Mouse (Mus musculus): Measurements from ENCODE around the gene Nhsl1. TPM values are rescaled to one million over a fixed set of nuclear protein-coding genes. Genes with fewer than 3 reads are reported as not detected.

The Nhsl1 gene
- total RNA-seq, 2 experiments from 2014 or later: under 0.01 TPM; not detected in 1

DNA sequence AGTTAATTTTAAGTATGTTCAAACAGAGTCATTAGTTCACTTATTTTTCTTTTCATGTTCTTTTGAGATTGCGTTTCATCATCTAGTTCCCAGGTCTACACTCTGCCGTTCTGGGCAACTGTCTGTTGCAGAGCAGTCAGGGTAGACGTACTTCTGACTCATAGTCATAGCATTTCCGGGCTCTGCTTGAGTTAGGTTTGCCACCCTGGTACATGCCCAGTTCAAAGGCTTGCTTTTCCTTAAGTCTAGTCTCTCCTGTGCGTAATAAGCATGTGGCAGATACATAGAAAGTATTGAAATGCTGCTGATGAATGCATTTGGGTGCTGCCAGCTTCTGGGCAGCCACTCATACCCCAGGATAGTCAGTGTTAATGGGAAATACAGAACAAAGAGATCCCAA, 152.9 kb downstream of the Nhsl1 start:
- no peak for ATAC-seq (replicated peaks; ENCODE audit: low FRiP score, poor library complexity, severe bottlenecking)

DNA sequence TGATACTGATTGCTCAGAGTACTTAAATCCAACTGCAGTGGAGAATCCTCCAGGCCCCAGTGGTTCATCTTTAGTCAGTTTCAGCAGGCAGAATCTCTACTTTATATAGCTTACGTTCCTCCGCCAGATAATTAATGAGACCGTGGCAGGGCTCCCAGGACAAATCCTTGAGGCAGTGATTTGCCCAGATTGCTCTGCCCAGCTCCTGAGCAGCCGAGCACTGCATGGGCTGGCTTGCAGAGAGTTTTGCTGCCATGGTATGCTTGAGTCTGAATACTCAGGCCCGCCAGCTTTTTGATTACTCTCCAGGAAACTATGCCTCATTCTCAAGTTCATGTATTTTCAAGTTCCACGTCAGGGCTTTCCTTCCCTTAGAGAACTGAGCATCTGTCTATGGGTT, 156.3 kb downstream of the Nhsl1 start:
- no peak for ATAC-seq (replicated peaks; ENCODE audit: low FRiP score, poor library complexity, severe bottlenecking)

GRCm38 (mm10) chr10:18478294-18478693, 159.5 kb downstream of the Nhsl1 start:
- no peak for ATAC-seq (replicated peaks; ENCODE audit: low FRiP score, poor library complexity, severe bottlenecking)

DNA sequence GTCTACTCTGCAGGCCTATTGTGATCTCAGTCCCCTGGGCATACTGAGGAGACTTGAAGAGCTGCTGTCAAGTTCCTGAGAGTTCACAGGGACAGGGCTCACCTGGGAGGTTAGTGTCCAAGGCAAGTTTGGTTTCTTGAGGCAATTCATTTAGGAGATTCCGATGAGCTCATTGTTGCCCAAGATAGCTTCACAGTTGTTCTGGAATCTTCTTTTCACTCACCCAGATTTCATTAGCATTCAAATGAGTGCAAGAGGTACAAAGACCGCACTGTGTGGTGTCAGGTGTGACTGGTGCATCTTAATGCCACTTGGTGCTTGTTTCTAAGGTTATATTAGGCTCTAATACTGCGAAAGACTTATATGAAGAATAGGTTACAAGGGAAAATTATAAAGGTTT, 160.5 kb downstream of the Nhsl1 start:
- no peak for ATAC-seq (replicated peaks; ENCODE audit: low FRiP score, poor library complexity, severe bottlenecking)

- no peak for ATAC-seq (replicated peaks; ENCODE audit: low FRiP score, poor library complexity, severe bottlenecking)
Measured at GRCm38 (mm10) chr10:18480836-18481235, 162.1 kb downstream of the Nhsl1 start.

- no peak for ATAC-seq (replicated peaks; ENCODE audit: low FRiP score, poor library complexity, severe bottlenecking)
Measured at GRCm38 (mm10) chr10:18482558-18483141, 163.9 kb downstream of the Nhsl1 start.

DNA sequence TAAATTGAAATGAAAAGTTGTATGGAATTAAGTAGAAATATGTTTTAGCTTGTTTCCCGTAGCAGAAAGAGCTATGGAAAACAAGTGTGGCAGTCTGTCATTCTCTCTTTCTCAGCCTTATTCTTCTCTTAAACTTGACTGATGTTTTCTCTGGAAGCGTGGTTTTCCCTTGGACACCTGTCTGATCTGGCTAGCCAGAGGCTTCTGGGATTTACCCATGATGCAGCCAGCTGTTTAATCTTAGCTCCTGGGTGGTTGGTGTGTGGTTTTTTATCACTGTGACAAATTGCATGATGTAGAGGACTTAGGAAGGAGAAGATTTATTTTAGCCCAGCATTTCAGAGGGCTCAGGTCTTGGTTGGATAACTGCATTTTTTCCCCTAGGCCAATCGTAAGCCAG, 164.9 kb downstream of the Nhsl1 start:
- ATAC-seq (replicated peaks; ENCODE audit: low FRiP score, poor library complexity, severe bottlenecking): no peak

GRCm38 (mm10) chr10:18484731-18485130, 165.9 kb downstream of the Nhsl1 start:
- no peak for ATAC-seq (replicated peaks; ENCODE audit: low FRiP score, poor library complexity, severe bottlenecking)

GRCm38 (mm10) chr10:18488239-18488803, 169.5 kb downstream of the Nhsl1 start:
- no peak for ATAC-seq (replicated peaks; ENCODE audit: low FRiP score, poor library complexity, severe bottlenecking)

DNA sequence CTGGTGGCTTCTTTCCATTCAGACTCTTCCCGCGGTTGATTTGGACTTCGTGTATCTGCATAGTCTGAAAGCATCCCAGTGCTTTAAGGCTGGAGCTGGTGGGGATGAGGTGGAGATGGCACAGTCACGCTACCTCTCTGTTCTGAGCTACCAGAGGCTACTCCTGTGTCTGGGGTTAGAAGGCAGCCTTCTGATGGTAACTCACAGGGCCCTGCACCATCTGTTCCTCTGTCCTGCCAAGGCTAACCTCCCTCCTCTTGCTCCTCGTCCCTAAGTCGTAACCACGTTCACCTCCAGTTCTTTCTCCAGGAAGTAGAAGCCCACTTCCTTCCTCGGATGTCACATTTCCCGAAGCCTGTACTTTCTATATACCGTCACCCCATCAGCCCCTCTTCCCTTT, 171.2 kb downstream of the Nhsl1 start:
- ATAC-seq (replicated peaks; ENCODE audit: low FRiP score, poor library complexity, severe bottlenecking): no peak

GRCm38 (mm10) chr10:18491952-18492351, 173.2 kb downstream of the Nhsl1 start:
- ATAC-seq (replicated peaks; ENCODE audit: low FRiP score, poor library complexity, severe bottlenecking): no peak

GRCm38 (mm10) chr10:18493010-18493894, 174.5 kb downstream of the Nhsl1 start:
- ATAC-seq (replicated peaks; ENCODE audit: low FRiP score, poor library complexity, severe bottlenecking): no peak

DNA sequence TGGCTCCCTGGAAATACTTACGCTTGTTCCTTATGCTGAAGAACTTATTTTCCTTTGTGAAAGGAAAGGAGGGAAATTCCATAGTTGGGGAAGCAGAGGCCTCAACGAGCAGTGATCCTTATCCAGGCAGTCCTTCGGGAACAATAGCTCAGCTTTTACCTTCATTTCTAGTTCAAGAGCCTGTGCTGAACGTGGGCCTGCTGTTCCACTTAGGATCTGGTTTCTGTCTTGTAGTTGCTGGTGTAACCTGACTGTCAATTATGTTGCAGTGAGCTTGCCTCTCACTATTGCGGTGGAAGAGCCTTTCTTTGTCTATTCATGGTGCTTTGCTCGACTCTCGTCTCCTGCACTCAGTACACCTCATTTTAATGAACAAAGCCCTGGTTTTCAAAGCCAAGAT, 175.5 kb downstream of the Nhsl1 start:
- no peak for ATAC-seq (replicated peaks; ENCODE audit: low FRiP score, poor library complexity, severe bottlenecking)

DNA sequence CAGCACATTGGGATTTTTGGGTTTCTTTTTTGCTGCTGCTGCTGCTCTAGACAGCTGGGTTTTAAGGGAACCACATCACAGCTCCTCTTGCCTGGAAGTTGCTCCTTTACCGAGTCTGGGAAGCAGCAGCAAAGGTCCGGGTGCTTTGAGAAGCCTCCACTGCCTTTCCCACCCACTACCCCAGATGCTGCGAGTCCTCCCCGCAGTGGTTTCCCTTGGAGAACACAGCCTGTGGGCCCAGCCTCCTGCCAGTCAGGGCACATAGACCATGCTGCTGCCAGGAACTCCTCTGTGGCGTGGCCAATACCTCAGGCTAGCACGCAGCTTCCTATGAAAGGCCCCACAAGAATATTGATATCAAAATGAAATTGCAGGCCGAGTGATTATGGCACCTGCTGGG, 178.3 kb downstream of the Nhsl1 start:
- no peak for ATAC-seq (replicated peaks; ENCODE audit: low FRiP score, poor library complexity, severe bottlenecking)

- no peak for ATAC-seq (replicated peaks; ENCODE audit: low FRiP score, poor library complexity, severe bottlenecking)
Measured at GRCm38 (mm10) chr10:18501997-18502396, 183.2 kb downstream of the Nhsl1 start.

DNA sequence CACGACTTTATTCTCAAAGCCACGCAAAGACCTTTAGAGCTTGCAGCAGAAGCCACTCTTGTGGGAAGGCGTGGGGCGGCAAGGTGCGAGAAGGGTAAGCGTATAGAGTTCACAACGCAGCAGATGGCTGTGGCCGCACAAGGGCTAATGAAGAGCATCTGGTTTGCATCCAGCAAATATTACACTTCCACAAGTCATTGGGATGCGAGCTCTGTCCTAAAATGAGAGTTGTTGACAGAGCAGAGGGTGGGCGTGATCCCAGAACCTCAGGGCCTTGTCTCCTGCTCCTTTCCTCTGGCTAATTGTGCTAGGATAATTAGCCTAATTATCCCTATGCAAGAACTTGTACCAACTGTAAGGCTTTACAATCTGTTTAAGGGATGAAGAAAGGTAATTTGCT, 186.9 kb downstream of the Nhsl1 start:
- ATAC-seq (replicated peaks; ENCODE audit: low FRiP score, poor library complexity, severe bottlenecking): no peak

- ATAC-seq (replicated peaks; ENCODE audit: low FRiP score, poor library complexity, severe bottlenecking): no peak
Measured at GRCm38 (mm10) chr10:18506501-18506946, 187.7 kb downstream of the Nhsl1 start.

DNA sequence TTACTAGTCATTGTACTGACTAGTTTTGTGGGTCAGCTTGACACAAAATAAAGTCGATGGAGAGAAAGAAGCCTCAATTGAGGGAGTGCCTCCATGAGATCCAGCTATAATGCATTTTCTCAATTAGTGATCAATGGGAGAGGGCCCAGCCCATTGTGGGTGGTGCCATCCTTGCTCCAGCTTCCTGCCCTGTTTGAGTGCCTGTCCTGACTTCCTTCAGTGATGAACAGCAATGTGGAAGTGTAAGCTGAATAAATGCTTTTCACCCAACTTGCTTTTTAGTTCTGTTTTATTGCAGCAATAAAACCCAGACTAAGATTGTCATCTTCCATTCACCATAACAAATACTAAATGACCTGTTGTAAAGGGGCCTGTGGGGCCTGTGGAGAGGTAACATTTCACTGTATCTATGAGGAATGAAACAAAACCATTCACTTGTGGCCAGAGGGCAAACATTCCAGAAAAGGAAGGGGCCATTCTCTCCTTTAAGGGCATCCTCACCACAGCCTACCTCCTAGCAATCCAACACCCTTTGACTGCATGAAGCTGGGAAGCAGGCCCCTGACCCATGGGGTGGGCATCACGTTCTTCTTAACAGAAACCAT, 189.2 kb downstream of the Nhsl1 start:
- no peak for ATAC-seq (replicated peaks; ENCODE audit: low FRiP score, poor library complexity, severe bottlenecking)

DNA sequence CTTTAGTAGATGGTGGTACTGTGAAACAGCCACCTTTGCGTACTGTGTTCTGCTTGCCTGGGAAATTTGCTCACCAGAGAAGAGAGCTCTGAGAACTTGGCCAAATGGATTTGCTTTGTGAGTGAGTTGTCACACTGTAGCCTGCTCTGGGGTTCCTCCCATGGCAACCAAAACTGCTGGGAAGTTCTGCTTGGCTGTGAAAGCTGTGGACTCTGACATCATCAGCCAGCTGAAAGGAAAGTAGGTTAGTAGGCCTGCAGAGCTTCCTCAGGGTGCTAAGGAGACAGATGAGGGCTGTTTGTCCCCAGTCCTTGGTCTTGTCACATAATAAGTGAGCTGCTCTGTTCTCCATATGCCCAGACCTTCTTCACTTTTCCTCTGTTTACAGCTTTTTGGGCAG, 189.8 kb downstream of the Nhsl1 start:
- no peak for ATAC-seq (replicated peaks; ENCODE audit: low FRiP score, poor library complexity, severe bottlenecking)

DNA sequence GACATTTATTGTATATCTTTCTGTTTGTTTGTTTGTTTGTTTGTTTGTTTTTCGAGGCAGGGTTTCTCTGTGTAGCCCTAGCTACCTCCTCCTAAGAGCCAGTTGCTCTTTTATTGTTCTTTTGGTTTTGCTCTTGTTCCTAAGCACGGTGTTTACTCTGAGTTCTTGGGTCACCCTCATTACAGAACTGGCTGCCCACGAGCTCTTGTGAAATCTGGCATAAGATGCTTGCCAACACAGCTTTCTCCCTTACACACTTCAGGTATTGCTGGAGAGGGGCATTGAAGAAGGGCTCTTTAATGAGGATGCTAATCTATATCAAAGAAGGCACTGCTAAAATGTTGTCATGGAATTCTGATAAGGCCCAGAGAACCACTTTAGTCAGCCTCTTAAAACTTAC, 191.9 kb downstream of the Nhsl1 start:
- no peak for ATAC-seq (replicated peaks; ENCODE audit: low FRiP score, poor library complexity, severe bottlenecking)

GRCm38 (mm10) chr10:18511496-18511895, 192.7 kb downstream of the Nhsl1 start:
- no peak for ATAC-seq (replicated peaks; ENCODE audit: low FRiP score, poor library complexity, severe bottlenecking)

All from erythroid progenitor cell, adult 5-6 weeks (primary cell).